Mouse (Mus musculus) intestine, embryonic 14.5 days (tissue): ENCODE measurements around the gene Arap1. TPM values are rescaled to one million over a fixed set of nuclear protein-coding genes. Genes with fewer than 3 reads are reported as not detected.

ENCODE experiments used
- ATAC-seq: fragments of 200-750 bp; cut with Nextera tagmentation; replicated peaks from 2 replicates; pipeline ENCODE4 v1.8.0; 2017; ENCODE audit warnings: low read depth, moderate number of reproducible peaks, moderate TSS enrichment, moderate library complexity; ENCODE audit not compliant: low FRiP score, low TSS enrichment
- DNase-seq: peaks from one replicate; pipeline ENCODE4 v3.0.0-alpha.2; 2018; ENCODE audit warnings: low spot score
- H3K27ac ChIP-seq: fragments of 300-500 bp; sonication (generic); 2 replicates; pipeline ENCODE4 v1.5.1; 2014; ENCODE audit warnings: low read depth, mild to moderate bottlenecking, control low read depth
- H3K27me3 ChIP-seq: fragments of 300-500 bp; sonication (generic); replicated peaks from 2 replicates; pipeline ENCODE4 v1.6.1; 2014; ENCODE audit warnings: low read length, control low read depth; ENCODE audit not compliant: control insufficient read depth, insufficient read depth
- H3K36me3 ChIP-seq: fragments of 300-500 bp; sonication (generic); 2 replicates; pipeline ENCODE4 v1.6.1; 2014; ENCODE audit warnings: low read length, control low read depth; ENCODE audit not compliant: control insufficient read depth, insufficient read depth
- H3K4me1 ChIP-seq: fragments of 300-500 bp; sonication (generic); replicated peaks from 2 replicates; pipeline ENCODE4 v1.6.1; 2014; ENCODE audit warnings: low read length, control low read depth, mixed read lengths; ENCODE audit not compliant: control insufficient read depth, insufficient read depth
- H3K4me2 ChIP-seq: fragments of 300-500 bp; sonication (generic); 2 replicates; pipeline ENCODE4 v1.6.1; 2014; ENCODE audit warnings: low read length
- H3K4me3 ChIP-seq: fragments of 300-500 bp; sonication (generic); 2 replicates; pipeline ENCODE4 v1.5.1; 2014; ENCODE audit warnings: low read depth, low read length, control low read depth, mixed read lengths
- H3K9ac ChIP-seq: fragments of 300-500 bp; sonication (generic); 2 replicates; pipeline ENCODE4 v1.6.1; 2014; ENCODE audit warnings: mild to moderate bottlenecking, low read length
- H3K9me3 ChIP-seq: fragments of 300-500 bp; sonication (generic); 2 replicates; pipeline ENCODE4 v1.6.1; 2016; ENCODE audit warnings: low read length, control low read depth; ENCODE audit not compliant: control insufficient read depth
- WGBS: fragments of 180-500 bp; shearing (Covaris S2); extraction: QIAGEN DNeasy Blood & Tissue Kit; methylation state at CpG from one replicate; pipeline ENCODE4 v1.1.7; 2014; 5-methylcytosine and 5-hydroxymethylcytosine counted together
- polyA plus RNA-seq: library from polyadenylated mRNA; unstranded; fragments of >200 nt; fragmentation: Nextera tagmentation; extraction: Ambion mirVana; gene quantifications from 2 replicates; pipeline ENCODE4 v1.2.1, GENCODE M21; 2014

Arap1 gene
- polyA plus RNA-seq, 1 experiment from 2014 or later: 70.1 TPM

- ATAC-seq (no peak), DNase-seq (no peak)
- H3K27ac ChIP-seq: no peak overlapping the region
- 63% methylated on average over 4 of the region's 4 CpGs for WGBS
- H3K9me3 ChIP-seq: no peaks in the 10 kb centered on the region
- peaks cover 4% of the 10 kb centered on the region; the same call in 1 of the 2 replicates for H3K27me3 ChIP-seq
- no peak overlapping the region for H3K9ac ChIP-seq
- H3K36me3 ChIP-seq: no peaks in the 10 kb centered on the region
- H3K4me1 ChIP-seq: peaks cover 9% of the 10 kb centered on the region; the same call in 1 of the 2 replicates
- no peak overlapping the region for H3K4me3 ChIP-seq
- no peak overlapping the region for H3K4me2 ChIP-seq
These were observed 110.5 kb downstream of the Arap1 start for GRCm38 (mm10) chr7:101458278-101458781.

GRCm38 (mm10) chr7:101459305-101459813, 111.5 kb downstream of the Arap1 start:
- Histone ChIP-seq H3K4me3 (no peak overlapping the region), H3K4me2 (no peak overlapping the region), H3K9ac (no peak overlapping the region), H3K36me3 (no peaks in the 10 kb centered on the region), H3K27me3 (no peaks in the 10 kb centered on the region), H3K4me1 (peaks cover 9% of the 10 kb centered on the region; the same call in 1 of the 2 replicates), H3K27ac (no peak overlapping the region), H3K9me3 (no peaks in the 10 kb centered on the region)
- WGBS: 73% methylated on average over 9 of the region's 9 CpGs
- ATAC-seq (no peak), DNase-seq (no peak)

GRCm38 (mm10) chr7:101459923-101460607, 112.2 kb downstream of the Arap1 start:
- DNase-seq (no peak), ATAC-seq (no peak)
- Histone ChIP-seq H3K36me3 (no peaks in the 10 kb centered on the region), H3K9me3 (no peaks in the 10 kb centered on the region), H3K27me3 (no peaks in the 10 kb centered on the region), H3K9ac (no peak overlapping the region), H3K4me2 (no peak overlapping the region), H3K4me3 (no peak overlapping the region), H3K4me1 (peaks cover 12% of the 10 kb centered on the region), H3K27ac (no peak overlapping the region)
- 67% methylated on average over 10 of the region's 10 CpGs for WGBS

GRCm38 (mm10) chr7:101460608-101460957, 112.7 kb downstream of the Arap1 start:
- no peak for DNase-seq

GRCm38 (mm10) chr7:101461571-101461970, 113.7 kb downstream of the Arap1 start:
- DNase-seq (no peak), ATAC-seq (no peak)
- Histone ChIP-seq H3K27me3 (no peaks in the 10 kb centered on the region), H3K9me3 (no peaks in the 10 kb centered on the region), H3K4me3 (no peak overlapping the region), H3K9ac (no peak overlapping the region), H3K27ac (no peak overlapping the region), H3K4me2 (no peak overlapping the region), H3K36me3 (no peaks in the 10 kb centered on the region), H3K4me1 (peaks cover 22% of the 10 kb centered on the region)
- 76% methylated on average over 11 of the region's 11 CpGs for WGBS

More at GRCm38 (mm10) chr7:101460608-101460957, 112.7 kb downstream of the Arap1 start:
- Histone ChIP-seq H3K9me3 (no peaks in the 10 kb centered on the region), H3K4me1 (peaks cover 17% of the 10 kb centered on the region), H3K9ac (no peak overlapping the region), H3K4me3 (no peak overlapping the region), H3K27ac (no peak overlapping the region), H3K27me3 (no peaks in the 10 kb centered on the region), H3K4me2 (no peak overlapping the region), H3K36me3 (no peaks in the 10 kb centered on the region)
- 34% methylated on average over 10 of the region's 10 CpGs for WGBS
- ATAC-seq: no peak

Other genes starting within 250 kb of the Arap1 start
- gene Atg16l2, start 45.8 kb upstream of the Arap1 start, polyA plus RNA-seq: 12.7 and 16.7 TPM in 2 replicates
- gene Stard10, start 31.0 kb upstream of the Arap1 start, polyA plus RNA-seq: 123 and 134 TPM in 2 replicates
- 3.9 TPM in 1 of 2 replicates, not detected in the other for gene Gm45837, start 62.8 kb downstream of the Arap1 start, polyA plus RNA-seq
- gene Pde2a, start 73.6 kb downstream of the Arap1 start, polyA plus RNA-seq: 16.4 and 20.0 TPM in 2 replicates
- 0.07 and 0.08 TPM in 2 replicates for gene Art2b, start 237.5 kb downstream of the Arap1 start, polyA plus RNA-seq